ENCODE assay signal across 25 mouse cellular contexts in the genomic region with DNA sequence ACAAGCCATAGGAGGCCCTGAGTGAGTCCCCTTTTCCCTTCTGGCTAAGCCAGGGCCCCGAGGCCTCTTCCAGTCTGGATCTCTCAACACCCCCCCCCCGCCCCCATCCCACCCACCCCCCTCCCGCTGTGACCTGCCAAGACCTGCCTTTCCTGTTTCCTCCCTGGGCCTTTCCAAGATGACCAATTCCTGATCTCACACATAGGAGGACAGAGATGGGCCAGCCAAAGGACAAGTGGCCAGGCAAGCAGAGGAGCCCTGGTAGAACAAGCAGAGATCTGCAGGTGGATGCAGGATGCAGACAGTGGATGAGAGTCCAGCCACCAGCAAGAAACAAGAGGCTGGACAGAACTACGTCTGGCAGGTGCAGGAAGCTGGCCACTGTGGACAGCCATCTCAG. TPM values are rescaled to one million over a fixed set of nuclear protein-coding genes. Genes with fewer than 3 reads are reported as not detected.
DNase-seq lines count a peak whose midpoint lies in the region; ATAC-seq and TF ChIP-seq lines count a peak whose summit lies in the region.
"Had no signal": no experiment of that assay in that cellular context is flagged by ENCODE, and none has a peak within 500 bp of the region (broad histone marks: within the 10 kb centered on the region; RNA-seq: fewer than 3 reads in every experiment).

No protein-coding gene starts in this region.

- no peaks in the 10 kb centered on the region for H3K79me2 ChIP-seq in liver, adult 2 months (ENCODE audit: control insufficient read depth, insufficient read depth, low read length)

- ATAC-seq in heart, embryonic 11.5 days (replicated peaks; ENCODE audit: insufficient number of reproducible peaks, low FRiP score, low TSS enrichment), result no peak
- ATAC-seq in midbrain, embryonic 15.5 days (replicated peaks), result no peak
- ATAC-seq: CD4-positive, CD25-positive, alpha-beta regulatory T cell, adult 4 months; forebrain, embryonic 16.5 days; intestine, postnatal 0 days; liver, embryonic 12.5 days; liver, postnatal 0 days; midbrain, embryonic 13.5 days had no signal

- H3K27ac ChIP-seq in heart, embryonic 11.5 days (ENCODE audit: low read depth, low read length), result no peak overlapping the region
- H3K27ac ChIP-seq in liver, adult 2 months (replicated peaks; ENCODE audit: insufficient read depth, low read depth, low read length), result peak overlapping the region; percentile 9; the same call in 1 of the 2 replicates
- H3K27ac ChIP-seq in midbrain, embryonic 15.5 days, result no peak overlapping the region
- H3K27ac ChIP-seq: embryonic facial prominence, embryonic 13.5 days; forebrain, embryonic 10.5 days; hindbrain, embryonic 13.5 days; liver, embryonic 12.5 days; macrophage; midbrain, embryonic 13.5 days had no signal

- no peak for TF ChIP-seq CTCF in liver, adult 2 months (IDR thresholded peaks at IDR 0.05; ENCODE audit: low read depth, low read length)

- H3K4me2 ChIP-seq in heart, embryonic 11.5 days, result no peak overlapping the region
- H3K4me2 ChIP-seq in midbrain, embryonic 15.5 days, result no peak overlapping the region
- H3K4me2 ChIP-seq: embryonic facial prominence, embryonic 13.5 days; hindbrain, embryonic 13.5 days; limb, embryonic 12.5 days; liver, embryonic 12.5 days; midbrain, embryonic 13.5 days had no signal

- peak; percentile 42 for DNase-seq in heart, adult 8-10 months (ENCODE audit: low spot score)
- DNase-seq in liver, adult 2 months (ENCODE audit: extremely low read depth, low read depth, low spot score), result no peak
- DNase-seq in liver, result no peak
- peak; percentile 38 for DNase-seq in heart, postnatal 4 days
- no peak for DNase-seq in thymus, postnatal 4 days
- DNase-seq: adrenal gland, postnatal 25 days; cerebellum, adult 11-12 months; cerebellum, adult 9-11 months; embryo, embryonic 11 days; layer of hippocampus, adult 9-11 months; liver, postnatal 0 days had no signal

- peaks cover 12% of the 10 kb centered on the region for H3K27me3 ChIP-seq in heart, embryonic 11.5 days (ENCODE audit: control insufficient read depth, insufficient read depth, low read length)
- H3K27me3 ChIP-seq in liver, adult 2 months (ENCODE audit: control insufficient read depth, insufficient read depth, low read length), result no peaks in the 10 kb centered on the region
- H3K27me3 ChIP-seq in midbrain, embryonic 15.5 days (replicated peaks), result peaks cover 32% of the 10 kb centered on the region
- H3K27me3 ChIP-seq: embryonic facial prominence, embryonic 13.5 days; limb, embryonic 12.5 days had no signal

- H3K9me3 ChIP-seq in heart, embryonic 11.5 days (replicated peaks; ENCODE audit: control insufficient read depth, low read length), result no peaks in the 10 kb centered on the region
- no peaks in the 10 kb centered on the region for H3K9me3 ChIP-seq in midbrain, embryonic 15.5 days
- H3K9me3 ChIP-seq: embryonic facial prominence, embryonic 13.5 days; forebrain, embryonic 10.5 days; hindbrain, embryonic 13.5 days; limb, embryonic 12.5 days; liver, embryonic 12.5 days; midbrain, embryonic 13.5 days had no signal

- peaks cover 20% of the 10 kb centered on the region for H3K4me1 ChIP-seq in heart, embryonic 11.5 days (ENCODE audit: control insufficient read depth, insufficient read depth, low read length)
- peaks cover 12% of the 10 kb centered on the region; the same call in 1 of the 2 replicates for H3K4me1 ChIP-seq in liver, adult 2 months (ENCODE audit: control insufficient read depth, insufficient read depth, low read length)
- H3K4me1 ChIP-seq in midbrain, embryonic 15.5 days, result peaks cover 22% of the 10 kb centered on the region

- no peak overlapping the region for H3K4me3 ChIP-seq in heart, embryonic 11.5 days (ENCODE audit: low read depth, low read length)
- H3K4me3 ChIP-seq in liver, adult 2 months (ENCODE audit: insufficient read depth, low read depth, low read length), result no peak overlapping the region
- no peak overlapping the region for H3K4me3 ChIP-seq in midbrain, embryonic 15.5 days
- H3K4me3 ChIP-seq: embryonic facial prominence, embryonic 13.5 days; forebrain, embryonic 10.5 days; hindbrain, embryonic 13.5 days; limb, embryonic 12.5 days; liver, embryonic 12.5 days; midbrain, embryonic 13.5 days had no signal

- no peaks in the 10 kb centered on the region for H3K36me3 ChIP-seq in heart, embryonic 11.5 days (ENCODE audit: control insufficient read depth, insufficient read depth, low read length)
- H3K36me3 ChIP-seq in liver, adult 2 months (ENCODE audit: control insufficient read depth, insufficient read depth, low read length), result no peaks in the 10 kb centered on the region
- no peaks in the 10 kb centered on the region for H3K36me3 ChIP-seq in midbrain, embryonic 15.5 days (replicated peaks)
- H3K36me3 ChIP-seq: liver, embryonic 12.5 days had no signal

- no peak for TF ChIP-seq POLR2A in liver, adult 2 months (IDR thresholded peaks at IDR 0.05; ENCODE audit: extremely low read depth, insufficient read depth, low read length)

- H3K9ac ChIP-seq in heart, embryonic 11.5 days (ENCODE audit: low read depth, low read length), result no peak overlapping the region
- no peak overlapping the region for H3K9ac ChIP-seq in liver, adult 2 months (ENCODE audit: low read depth, low read length)
- H3K9ac ChIP-seq in midbrain, embryonic 15.5 days, result no peak overlapping the region
- H3K9ac ChIP-seq: embryonic facial prominence, embryonic 13.5 days; hindbrain, embryonic 13.5 days; limb, embryonic 12.5 days; liver, embryonic 12.5 days; liver, postnatal 0 days; midbrain, embryonic 13.5 days had no signal

- 45% methylated on average over 4 of the region's 4 CpGs for WGBS in heart, embryonic 11.5 days (ENCODE audit: insufficient replicate concordance)
- 54% methylated on average over 3 of the region's 4 CpGs for WGBS in liver, adult 2 months
- 62% methylated on average over 4 of the region's 4 CpGs for WGBS in midbrain, embryonic 15.5 days

RNA-seq across cellular contexts. Expression of a gene that starts 2.1 kb away (rescaled TPM):
- 10 to 100 TPM in 1 of 4 experiments, 1 to 10 TPM in 3; 7.3 to 12.4 (median 9.0) TPM for total RNA-seq in heart, adult 8-10 months (2022)
- polyA plus RNA-seq in heart, embryonic 11.5 days (2014; fragmentation: Nextera tagmentation; extraction: Ambion mirVana), result 31.9 and 33.5 TPM in 2 replicates
- 8.0 and 9.5 TPM in 2 replicates for total RNA-seq in liver, adult 2 months (2014; rRNA removed)
- polyA plus RNA-seq in liver, adult 2 months (2012; rRNA removed), result 15.8 and 18.1 TPM in 2 replicates
- 10 to 100 TPM; 27.3 to 29.3 TPM for total RNA-seq in heart, postnatal 4 days (2021)
- polyA plus RNA-seq in midbrain, embryonic 15.5 days (2015; fragmentation: Nextera tagmentation; extraction: Ambion mirVana), result 11.8 and 12.0 TPM in 2 replicates
- total RNA-seq: megakaryocyte-erythroid progenitor cell, adult 5-6 weeks had no signal

RNA-seq across cellular contexts. Expression of a gene that starts 17.9 kb away (rescaled TPM):
- total RNA-seq in heart, adult 8-10 months (2022), result 1 to 10 TPM; 1.6 to 2.2 (median 2.1) TPM
- polyA plus RNA-seq in heart, embryonic 11.5 days (2014; fragmentation: Nextera tagmentation; extraction: Ambion mirVana), result 2.7 and 3.1 TPM in 2 replicates
- 0.54 and 0.65 TPM in 2 replicates for total RNA-seq in liver, adult 2 months (2014; rRNA removed)
- 0.26 and 0.55 TPM in 2 replicates for polyA plus RNA-seq in liver, adult 2 months (2012; rRNA removed)
- total RNA-seq in heart, postnatal 4 days (2021), result 1 to 10 TPM; 1.6 to 1.8 TPM
- polyA plus RNA-seq in midbrain, embryonic 15.5 days (2015; fragmentation: Nextera tagmentation; extraction: Ambion mirVana), result 1.3 TPM in 2 replicates
- total RNA-seq: monocyte, adult 5-6 weeks had no signal

RNA-seq across cellular contexts. Expression of a gene that starts 41.6 kb away (rescaled TPM):
- total RNA-seq in heart, adult 8-10 months (2022), result 10 to 100 TPM; 37.8 to 61.9 (median 52.4) TPM
- polyA plus RNA-seq in heart, embryonic 11.5 days (2014; fragmentation: Nextera tagmentation; extraction: Ambion mirVana), result 18.5 and 23.2 TPM in 2 replicates
- total RNA-seq in liver, adult 2 months (2014; rRNA removed), result 6.5 and 10.8 TPM in 2 replicates
- 22.5 and 22.9 TPM in 2 replicates for polyA plus RNA-seq in liver, adult 2 months (2012; rRNA removed)
- 10 to 100 TPM; 32.5 to 33.2 TPM for total RNA-seq in heart, postnatal 4 days (2021)
- polyA plus RNA-seq in midbrain, embryonic 15.5 days (2015; fragmentation: Nextera tagmentation; extraction: Ambion mirVana), result 34.4 and 35.2 TPM in 2 replicates

RNA-seq across cellular contexts. Expression of a gene that starts 49.0 kb away (rescaled TPM):
- 10 to 100 TPM; 17.3 to 19.5 (median 18.4) TPM for total RNA-seq in heart, adult 8-10 months (2022)
- polyA plus RNA-seq in heart, embryonic 11.5 days (2014; fragmentation: Nextera tagmentation; extraction: Ambion mirVana), result 42.8 and 44.5 TPM in 2 replicates
- 20.0 and 30.0 TPM in 2 replicates for total RNA-seq in liver, adult 2 months (2014; rRNA removed)
- 28.4 TPM in 2 replicates for polyA plus RNA-seq in liver, adult 2 months (2012; rRNA removed)
- 10 to 100 TPM; 17.3 to 18.4 TPM for total RNA-seq in heart, postnatal 4 days (2021)
- 48.7 and 53.0 TPM in 2 replicates for polyA plus RNA-seq in midbrain, embryonic 15.5 days (2015; fragmentation: Nextera tagmentation; extraction: Ambion mirVana)

RNA-seq across cellular contexts. Expression of a gene that starts 57.2 kb away (rescaled TPM):
- total RNA-seq in heart, adult 8-10 months (2022), result 100 to 1,000 TPM; 112 to 128 (median 121) TPM
- 131 and 155 TPM in 2 replicates for polyA plus RNA-seq in heart, embryonic 11.5 days (2014; fragmentation: Nextera tagmentation; extraction: Ambion mirVana)
- 74.3 and 78.6 TPM in 2 replicates for total RNA-seq in liver, adult 2 months (2014; rRNA removed)
- polyA plus RNA-seq in liver, adult 2 months (2012; rRNA removed), result 25.6 and 29.1 TPM in 2 replicates
- 100 to 1,000 TPM; 226 TPM for total RNA-seq in heart, postnatal 4 days (2021)
- polyA plus RNA-seq in midbrain, embryonic 15.5 days (2015; fragmentation: Nextera tagmentation; extraction: Ambion mirVana), result 140 and 150 TPM in 2 replicates

Comparison
In these comparisons a context has a peak if more than half of its experiments do, and no peak if none do; other contexts are left out.
1. DNase-seq: peak in heart, adult 8-10 months (single experiment) and heart, postnatal 4 days (single experiment); none in liver, adult 2 months (single experiment), liver (single experiment) and thymus, postnatal 4 days (single experiment).